Mouse (Mus musculus) lung, postnatal 4 days (tissue): ENCODE data around the gene Hyls1.
"Not testable (repeated sequence)": the region's sequence is repeated elsewhere in the genome, so short reads cannot be mapped to it uniquely, and the experiment has no call there.

Source experiments
- DNase-seq, 2 experiments: peaks; one replicate each; pipeline ENCODE4 v3.0.0; 2021

The Hyls1 gene

GRCm38 (mm10) chr9:35569571-35570534 lies at the start of gene Hyls1, which contains the start of gene Pate2:
Gene Hyls1, minus strand, starts transcription at chr9:35570398.
Gene Pate2, plus strand, starts transcription at chr9:35570284.
- DNase-seq = peak; percentile 94 to 95

- DNase-seq = not testable (repeated sequence)
Measured at GRCm38 (mm10) chr9:35616784-35617183, 46.6 kb upstream of the Hyls1 start.

- no peak for DNase-seq
Measured at GRCm38 (mm10) chr9:35614005-35614404, 43.8 kb upstream of the Hyls1 start.

GRCm38 (mm10) chr9:35611841-35612240 lies 41.6 kb upstream of the Hyls1 start, which contains the start of gene Pate4:
Gene Pate4, minus strand, starts transcription at chr9:35611941.
- DNase-seq = no peak

GRCm38 (mm10) chr9:35607647-35608405 lies 37.6 kb upstream of the Hyls1 start:
- no peak for DNase-seq

GRCm38 (mm10) chr9:35592903-35593302 lies 22.7 kb upstream of the Hyls1 start:
- DNase-seq = no peak

GRCm38 (mm10) chr9:35587674-35588073 lies 17.5 kb upstream of the Hyls1 start:
- no peak for DNase-seq

- peak in 1 of 2 experiments; percentile 25 for DNase-seq
Measured at GRCm38 (mm10) chr9:35574416-35574815, 4.2 kb upstream of the Hyls1 start.

GRCm38 (mm10) chr9:35570663-35571062 lies 465 bp upstream of the Hyls1 start:
- no peak for DNase-seq

GRCm38 (mm10) chr9:35567995-35568394 lies 2.2 kb downstream of the Hyls1 start:
- DNase-seq = no peak

GRCm38 (mm10) chr9:35564536-35565240 lies 5.5 kb downstream of the Hyls1 start:
- no peak for DNase-seq

- DNase-seq = no peak
Measured at GRCm38 (mm10) chr9:35561583-35561982, 8.6 kb downstream of the Hyls1 start.

GRCm38 (mm10) chr9:35561076-35561475 lies 9.1 kb downstream of the Hyls1 start:
- no peak for DNase-seq

GRCm38 (mm10) chr9:35559009-35559890 lies 10.9 kb downstream of the Hyls1 start:
- peak; percentile 75 to 79 for DNase-seq

- peak in 1 of 2 experiments; percentile 38 for DNase-seq
Measured at GRCm38 (mm10) chr9:35558257-35559008, 11.8 kb downstream of the Hyls1 start, which contains the start of the genes Ddx25 and Pus3. Gene Ddx25, minus strand, starts transcription at chr9:35558528. Gene Pus3, plus strand, starts transcription at chr9:35558595.

GRCm38 (mm10) chr9:35556494-35557102 lies 13.6 kb downstream of the Hyls1 start:
- DNase-seq = no peak

- DNase-seq = no peak
Measured at GRCm38 (mm10) chr9:35548455-35548854, 21.7 kb downstream of the Hyls1 start.

GRCm38 (mm10) chr9:35546745-35547144 lies 23.5 kb downstream of the Hyls1 start:
- no peak for DNase-seq

GRCm38 (mm10) chr9:35545704-35546103 lies 24.5 kb downstream of the Hyls1 start:
- DNase-seq = no peak

- DNase-seq = no peak
Measured at GRCm38 (mm10) chr9:35544666-35545065, 25.5 kb downstream of the Hyls1 start.
